Mouse (Mus musculus) ovary, postnatal 36 days (tissue): ENCODE measurements at regions not wholly inside any gene's neighbourhood (a gene's known extent, or its start where the extent isn't known, plus 50 kb on each side); places are given as distances from the start of the nearest gene placed in this dataset.
"Not testable (repeated sequence)": the region's sequence is repeated elsewhere in the genome, so short reads cannot be mapped to it uniquely, and the experiment has no call there.

Experiments
- DNase-seq: peaks from one replicate; pipeline ENCODE4 v3.0.0; 2022; ENCODE audit warnings: low spot score, mixed read lengths

- DNase-seq: no peak
Observed at GRCm38 (mm10) chr11:9932360-9933265, 740.9 kb downstream of the Abca13 start.

DNA sequence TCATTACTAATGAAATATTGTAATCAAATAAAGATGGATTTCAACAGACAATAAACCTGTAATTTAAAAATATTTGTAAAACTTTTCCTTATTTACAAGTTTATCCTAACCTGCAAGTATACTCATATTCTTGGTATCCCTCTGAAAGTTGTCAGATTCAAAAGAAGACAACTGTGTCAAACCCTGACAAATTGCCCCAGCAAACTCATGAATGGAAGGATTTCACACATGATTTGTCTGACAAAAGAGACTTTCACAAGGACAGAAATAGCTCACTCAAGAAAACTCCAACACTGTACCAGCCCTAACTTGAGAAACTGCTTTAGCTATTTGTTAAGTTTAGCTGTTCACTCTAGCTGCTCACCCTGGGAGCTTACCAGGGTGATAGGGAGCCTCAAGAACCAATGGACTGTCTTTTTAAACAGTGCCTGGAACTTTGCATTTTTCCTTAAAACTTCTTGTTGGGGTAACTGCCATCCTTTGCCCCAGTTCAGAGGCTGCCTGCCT, 771.0 kb downstream of the Abca13 start:
- no peak for DNase-seq

DNA sequence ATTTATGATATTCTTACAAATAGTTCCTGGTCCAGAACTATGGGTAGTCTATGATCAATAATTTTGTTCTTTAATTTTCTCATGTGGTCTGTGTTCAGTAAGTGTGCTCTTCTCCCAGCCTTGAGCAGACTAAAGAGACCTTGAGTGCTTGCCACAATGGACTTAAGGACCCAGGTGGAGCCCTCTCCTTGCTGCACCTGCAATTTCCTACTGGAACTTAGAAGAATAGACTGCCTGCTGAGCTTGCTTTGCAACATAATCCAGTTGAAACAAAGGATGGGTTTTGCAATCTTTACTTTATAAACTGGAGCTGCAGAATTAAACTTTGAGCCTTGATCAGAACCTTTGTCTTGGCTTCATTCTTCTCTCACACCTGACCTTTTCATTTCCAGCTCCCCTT, 791.2 kb downstream of the Abca13 start:
- no peak for DNase-seq

DNA sequence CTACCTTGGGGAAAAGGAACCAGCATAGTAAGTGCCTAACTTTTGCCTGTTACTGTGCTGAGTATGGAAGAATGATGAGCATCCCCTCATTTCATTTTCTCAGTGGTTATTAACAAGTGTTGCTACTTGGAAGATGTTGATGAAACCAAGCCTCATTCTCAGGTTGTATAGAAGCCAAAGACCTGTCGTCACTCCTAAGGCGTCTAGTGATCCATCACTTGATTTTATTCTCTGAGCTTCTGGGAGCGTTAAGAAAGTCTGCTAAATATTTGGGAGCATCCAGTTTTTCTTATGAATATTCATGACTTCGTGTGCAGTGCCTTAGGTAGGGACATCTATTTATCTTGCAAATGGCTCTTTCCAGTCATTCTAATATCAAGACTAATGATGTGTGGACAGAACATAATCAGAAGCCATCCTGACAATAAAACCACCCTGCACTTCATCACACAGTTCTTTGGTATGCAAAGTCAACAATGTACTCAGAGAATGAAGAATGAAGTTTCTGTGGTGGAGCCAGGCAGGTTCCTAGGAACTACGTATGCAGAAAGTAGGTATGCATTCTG, 802.9 kb downstream of the Abca13 start:
- no peak for DNase-seq

DNA sequence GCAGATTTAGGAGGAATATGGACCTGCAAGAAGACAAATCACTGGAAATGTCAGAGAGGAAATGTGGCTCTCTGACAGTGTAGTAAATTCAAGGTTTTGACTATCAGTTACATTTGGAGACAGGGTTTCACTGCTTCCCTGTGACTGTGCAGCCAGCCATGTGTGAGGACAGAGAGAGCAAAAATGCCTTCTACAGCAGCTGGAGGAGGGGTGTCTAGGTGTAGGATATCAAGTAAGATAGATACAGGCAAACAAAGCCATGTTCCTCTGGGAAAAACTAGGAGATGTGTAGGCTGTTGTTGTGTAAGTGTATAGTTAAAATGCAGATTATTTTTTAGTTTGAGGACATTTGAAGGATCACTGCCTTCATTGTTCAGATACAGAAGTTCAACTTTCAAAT, 803.6 kb downstream of the Abca13 start:
- DNase-seq: no peak

- no peak for DNase-seq
Observed at GRCm38 (mm10) chr11:9997532-9998138, 805.9 kb downstream of the Abca13 start.

GRCm38 (mm10) chr11:10002170-10002569, 810.4 kb downstream of the Abca13 start:
- DNase-seq: no peak

GRCm38 (mm10) chr11:10006881-10007280, 815.1 kb downstream of the Abca13 start:
- no peak for DNase-seq

GRCm38 (mm10) chr11:10046593-10046992, 854.9 kb downstream of the Abca13 start:
- no peak for DNase-seq

- no peak for DNase-seq
Observed at GRCm38 (mm10) chr11:10051584-10052210, 860.0 kb downstream of the Abca13 start.

DNA sequence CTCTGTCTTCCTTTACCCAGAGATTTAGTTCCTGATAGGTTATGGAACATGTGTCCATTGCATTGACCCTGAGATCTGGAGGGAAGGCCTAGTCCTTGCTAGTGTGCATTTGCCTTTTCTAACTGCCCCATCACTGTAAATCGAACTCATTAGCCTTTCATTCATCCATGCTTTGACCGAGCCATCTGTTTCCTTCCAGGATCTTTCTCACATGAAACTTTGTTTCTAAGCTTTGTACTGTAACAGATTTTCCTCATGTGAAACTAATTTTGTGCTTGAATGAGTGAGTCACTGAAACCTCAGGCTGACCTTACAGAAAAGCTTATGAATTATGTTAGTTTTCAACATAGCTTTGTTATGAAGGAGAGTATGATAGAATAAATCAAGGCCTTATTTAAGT, 880.1 kb downstream of the Abca13 start:
- no peak for DNase-seq

- no peak for DNase-seq
Observed at GRCm38 (mm10) chr11:10087939-10088338, 896.2 kb downstream of the Abca13 start.

DNA sequence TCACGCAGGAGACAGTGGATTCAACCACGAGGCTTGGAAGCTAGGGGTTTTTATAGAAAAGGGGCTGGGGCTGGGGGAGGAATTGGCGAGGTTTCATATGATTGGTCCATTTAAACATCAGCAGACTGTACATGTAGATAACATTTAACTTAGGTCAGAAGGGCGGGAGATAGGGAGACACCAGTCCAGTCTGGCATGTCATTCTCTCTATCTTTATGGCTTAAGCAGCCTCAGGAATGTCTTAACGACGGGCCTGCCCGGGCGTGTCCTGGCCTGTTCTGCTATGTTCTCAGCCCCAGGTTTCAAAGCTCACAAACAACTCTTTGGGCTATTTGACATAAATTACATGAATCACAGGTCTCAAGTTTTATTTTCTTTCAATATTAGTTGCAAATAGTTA, 910.6 kb downstream of the Abca13 start:
- DNase-seq: not testable (repeated sequence)

DNA sequence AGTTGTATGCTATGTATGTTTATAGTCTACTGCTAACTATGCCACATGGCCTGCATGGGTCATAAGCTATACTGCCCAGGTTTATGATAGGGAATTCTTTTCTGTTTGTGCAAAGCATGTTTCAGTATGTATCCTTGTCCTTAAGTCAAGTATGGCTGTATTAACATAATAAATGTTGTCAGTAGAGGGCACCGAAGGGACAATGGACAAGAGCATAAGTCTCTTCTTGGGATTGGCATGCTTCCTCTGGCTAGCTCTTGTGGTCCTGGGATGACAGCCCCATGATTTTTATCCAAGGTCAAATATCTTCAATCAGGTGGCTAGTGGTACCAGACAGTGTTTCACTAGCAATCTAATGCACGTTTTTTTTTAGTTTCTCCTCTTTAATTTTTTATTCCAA, 913.3 kb downstream of the Abca13 start:
- no peak for DNase-seq

DNA sequence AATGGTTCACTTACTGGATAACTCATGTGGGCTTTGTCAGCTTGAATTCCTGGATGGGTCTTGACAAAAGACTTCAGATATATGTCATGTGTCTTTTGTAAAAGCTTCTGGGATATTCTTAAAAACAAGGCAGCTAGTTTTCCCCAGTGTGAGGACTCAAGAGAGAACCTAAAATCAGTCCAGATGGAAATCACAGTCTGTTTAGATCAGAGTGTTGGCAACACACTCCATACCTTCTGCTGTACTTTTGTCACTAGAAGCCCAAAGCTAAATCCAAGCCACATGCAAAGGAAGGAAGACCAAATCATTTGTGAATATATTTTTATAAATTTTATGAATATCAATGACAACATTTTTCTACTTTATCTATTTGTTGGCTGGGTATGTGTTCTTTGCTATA, 950.4 kb downstream of the Abca13 start:
- no peak for DNase-seq

DNA sequence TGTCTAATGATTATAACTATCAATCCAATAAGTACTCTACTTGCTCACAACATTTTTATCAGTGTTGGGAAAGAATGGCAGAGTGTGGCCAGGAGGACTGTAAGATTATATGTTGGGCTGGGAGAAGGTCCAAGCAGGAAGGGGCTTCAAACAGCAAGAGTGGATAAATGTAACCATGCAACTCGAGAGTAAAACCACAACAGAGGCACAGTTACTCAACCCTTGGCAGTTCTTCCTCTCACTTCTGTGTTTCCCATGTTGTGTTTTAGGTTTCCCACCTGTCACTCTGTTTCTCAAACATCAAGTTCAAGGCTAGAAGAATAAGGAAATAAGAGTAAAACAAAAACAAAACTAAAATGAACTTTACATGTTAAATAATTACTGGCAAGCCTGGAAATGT, 957.4 kb downstream of the Abca13 start:
- no peak for DNase-seq

DNA sequence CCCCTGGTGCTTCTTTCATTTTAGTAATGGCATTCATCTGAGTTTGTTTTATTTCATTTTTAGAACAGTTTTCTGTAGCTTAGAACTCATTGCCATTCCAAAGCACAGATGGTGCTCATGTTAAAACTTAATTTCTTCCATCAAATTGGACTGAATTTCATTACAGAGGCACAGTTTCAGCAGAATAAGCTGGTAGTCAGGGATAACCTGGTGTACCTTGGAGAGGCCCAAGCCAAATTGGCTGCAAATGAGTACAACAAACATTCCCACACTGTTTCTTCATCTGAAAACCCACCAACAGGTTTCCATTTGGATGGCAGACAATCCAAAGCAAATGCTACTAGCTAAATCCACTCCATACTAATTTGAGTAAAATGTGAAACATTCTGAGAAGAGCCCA, 960.2 kb upstream of the Vwc2 start:
- no peak for DNase-seq

GRCm38 (mm10) chr11:10193738-10194137, 920.3 kb upstream of the Vwc2 start:
- no peak for DNase-seq

DNA sequence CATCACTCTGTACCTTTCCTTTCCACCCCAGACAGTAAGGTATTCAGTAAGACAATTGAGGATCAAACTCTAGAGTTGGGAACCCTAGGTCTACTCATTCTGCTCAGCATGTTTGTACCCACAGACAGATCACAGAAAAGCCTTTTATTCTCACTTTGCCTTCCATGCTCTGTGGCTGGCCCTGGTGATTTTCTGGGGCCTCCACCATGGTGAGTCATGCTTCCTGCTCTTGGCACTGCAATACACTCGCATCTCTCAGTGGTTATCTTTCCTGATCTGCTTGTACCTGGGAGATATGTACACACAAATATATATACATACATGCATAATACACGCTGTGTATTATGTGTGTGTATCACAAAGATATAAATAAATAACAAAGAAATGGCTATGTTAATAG, 919.2 kb upstream of the Vwc2 start:
- no peak for DNase-seq

DNA sequence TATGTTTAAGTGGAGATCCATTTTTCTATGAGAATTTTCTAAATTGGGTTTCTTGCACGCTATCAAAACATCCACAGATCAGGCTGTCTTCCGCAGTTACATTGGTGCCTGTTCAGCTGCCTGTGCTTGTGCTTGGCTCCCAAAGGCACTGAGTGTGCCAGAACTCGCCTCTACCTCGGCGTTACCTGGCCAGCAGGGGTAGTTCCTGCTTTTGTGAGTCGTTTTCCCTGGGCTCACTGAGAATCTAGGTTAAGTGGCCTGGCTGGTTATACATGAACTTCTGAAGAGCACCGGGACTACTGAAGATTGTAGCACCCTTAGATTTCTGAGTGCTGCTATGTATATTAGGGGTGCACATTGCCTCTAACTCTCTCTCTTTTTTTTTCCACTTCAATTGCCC, 913.0 kb upstream of the Vwc2 start:
- peak; percentile 5 for DNase-seq

DNA sequence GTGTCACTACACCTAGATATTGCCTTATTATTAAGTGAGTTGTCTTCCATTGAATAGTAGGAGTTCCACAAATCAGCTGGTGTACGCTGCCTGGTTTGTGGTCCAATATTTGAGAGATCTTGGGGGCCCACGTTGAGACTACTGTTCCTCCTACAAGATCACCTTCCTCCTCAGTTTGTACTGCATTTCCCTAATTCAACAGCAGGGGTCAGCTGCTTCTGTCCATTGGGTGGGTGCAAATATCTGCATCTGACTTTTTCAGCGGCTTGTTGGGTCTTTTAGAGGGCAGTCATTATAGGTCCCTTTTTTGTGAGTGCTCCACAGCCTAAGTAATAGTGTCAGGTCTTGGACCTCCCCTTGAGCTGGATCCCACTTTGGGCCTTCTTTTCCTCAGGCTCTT, 908.8 kb upstream of the Vwc2 start:
- DNase-seq: no peak
